8 mouse cellular contexts compared by ENCODE assay signal in the genomic region with DNA sequence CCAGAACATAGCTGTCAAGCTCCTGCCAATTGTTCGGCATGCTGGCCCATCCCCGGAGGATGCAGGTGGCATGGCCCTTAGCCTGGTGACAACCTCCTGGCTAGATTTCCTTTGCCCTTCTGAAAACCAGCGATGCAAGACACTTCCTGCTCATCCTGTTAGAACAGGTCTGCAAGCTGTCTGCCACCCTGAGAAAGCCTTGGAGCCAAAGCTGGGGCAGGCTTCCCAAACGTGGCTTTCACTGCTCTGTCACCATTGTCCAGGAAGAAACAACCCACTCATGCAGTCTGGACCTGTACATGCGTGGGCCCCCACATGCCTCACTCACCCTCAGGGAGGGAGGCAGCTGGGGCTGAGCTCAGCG. TPM values are rescaled to one million over a fixed set of nuclear protein-coding genes. Genes with fewer than 3 reads are reported as not detected.
DNase-seq lines count a peak whose midpoint lies in the region; ATAC-seq and TF ChIP-seq lines count a peak whose summit lies in the region.

No protein-coding gene starts in this region.

- peak; percentile 38; the same call in 1 of the 2 replicates for ATAC-seq in hindbrain, embryonic 14.5 days (ENCODE audit: low FRiP score)
- 0 out of 2 replicates have a peak, but pooled peaks have one; percentile 23 for ATAC-seq in stomach, embryonic 16.5 days (ENCODE audit: insufficient read depth, low FRiP score)

- H3K9ac ChIP-seq in hindbrain, embryonic 14.5 days = no peak overlapping the region
- no peak overlapping the region for H3K9ac ChIP-seq in stomach, embryonic 16.5 days (ENCODE audit: low read length)

- no peak for TF ChIP-seq CTCF in E14TG2a.4 (conservative IDR thresholded peaks at IDR 0.05; ENCODE audit: low read length)

- intact Hi-C loops in heart, postnatal 25 days (cut with DNase I) = no loop called here

- no peak overlapping the region for H3K4me2 ChIP-seq in hindbrain, embryonic 14.5 days (replicated peaks)
- no peak overlapping the region; the same call in 1 of the 2 replicates for H3K4me2 ChIP-seq in stomach, embryonic 16.5 days (ENCODE audit: low read depth, low read length)

- H3K27ac ChIP-seq in hindbrain, embryonic 14.5 days = peak overlapping the region; percentile 46; the same call in 1 of the 2 replicates
- H3K27ac ChIP-seq in stomach, embryonic 16.5 days (ENCODE audit: low read length) = peak overlapping the region; percentile 75

- H3K4me3 ChIP-seq in E14TG2a.4 (replicated peaks; ENCODE audit: low read length) = peak overlapping the region; percentile 71
- no peak overlapping the region for H3K4me3 ChIP-seq in hindbrain, embryonic 14.5 days (replicated peaks; ENCODE audit: low read length)
- no peak overlapping the region for H3K4me3 ChIP-seq in stomach, embryonic 16.5 days (replicated peaks; ENCODE audit: low read length)

- 62% methylated on average over 6 of the region's 6 CpGs for WGBS in hindbrain, embryonic 14.5 days
- WGBS in stomach, embryonic 16.5 days = 43% methylated on average over 6 of the region's 6 CpGs

- peaks cover 83% of the 10 kb centered on the region for H3K4me1 ChIP-seq in E14TG2a.4 (replicated peaks; ENCODE audit: low read depth, low read length)
- H3K4me1 ChIP-seq in hindbrain, embryonic 14.5 days (replicated peaks; ENCODE audit: control insufficient read depth, insufficient read depth, low read length) = peaks cover 9% of the 10 kb centered on the region
- H3K4me1 ChIP-seq in stomach, embryonic 16.5 days (ENCODE audit: control insufficient read depth, insufficient read depth, low read length) = 0 out of 2 replicates have a peak, but pooled peaks cover 2% of the 10 kb centered on the region

- no peaks in the 10 kb centered on the region for H3K27me3 ChIP-seq in E14TG2a.4 (ENCODE audit: insufficient read depth, low read length)
- H3K27me3 ChIP-seq in hindbrain, embryonic 14.5 days (ENCODE audit: control insufficient read depth, insufficient read depth, low read length) = no peaks in the 10 kb centered on the region
- H3K27me3 ChIP-seq in stomach, embryonic 16.5 days (ENCODE audit: control insufficient read depth, insufficient read depth, low read length) = no peaks in the 10 kb centered on the region

- H3K9me3 ChIP-seq in E14TG2a.4 (ENCODE audit: low read length) = peaks cover 10% of the 10 kb centered on the region
- H3K9me3 ChIP-seq in hindbrain, embryonic 14.5 days (ENCODE audit: control insufficient read depth, low read length) = no peaks in the 10 kb centered on the region
- no peaks in the 10 kb centered on the region for H3K9me3 ChIP-seq in stomach, embryonic 16.5 days (replicated peaks; ENCODE audit: control insufficient read depth, low read length)

- DNase-seq in cerebellum, adult 11-12 months = peak; percentile 98
- DNase-seq in hindbrain, embryonic 14.5 days (ENCODE audit: low spot score) = no peak
- DNase-seq in left cerebral cortex, adult 9 months (ENCODE audit: low spot score in 2 of 2) = peak; percentile 42 to 78
- no peak for DNase-seq in heart, postnatal 25 days (ENCODE audit: low spot score)
- no peak for DNase-seq in thymus, postnatal 25 days
- no peak for DNase-seq in adrenal gland, adult 18-20 months (ENCODE audit: low spot score in 2 of 2)

- no peaks in the 10 kb centered on the region for H3K36me3 ChIP-seq in E14TG2a.4 (ENCODE audit: insufficient read depth, low read length)
- H3K36me3 ChIP-seq in hindbrain, embryonic 14.5 days (replicated peaks; ENCODE audit: control insufficient read depth, insufficient read depth) = peaks cover 79% of the 10 kb centered on the region
- no peaks in the 10 kb centered on the region for H3K36me3 ChIP-seq in stomach, embryonic 16.5 days (ENCODE audit: control insufficient read depth, insufficient read depth, low read length)

RNA-seq across cellular contexts. Expression of a gene that starts 57.6 kb away (rescaled TPM):
- 939 and 1,013 TPM in 2 replicates for polyA plus RNA-seq in hindbrain, embryonic 14.5 days (2014; fragmentation: Nextera tagmentation; extraction: Ambion mirVana)
- 13.9 and 18.7 TPM in 2 replicates for polyA plus RNA-seq in stomach, embryonic 16.5 days (2015; fragmentation: Nextera tagmentation; extraction: Ambion mirVana)
- total RNA-seq in heart, postnatal 25 days (2021) = 10 to 100 TPM; 67.0 to 70.7 TPM
- 100 to 1,000 TPM; 128 to 208 TPM for total RNA-seq in adrenal gland, adult 18-20 months (2021)

Comparison
In these comparisons a context has a peak if more than half of its experiments do, and no peak if none do; other contexts are left out.
1. DNase-seq: peak in cerebellum, adult 11-12 months (single experiment) and left cerebral cortex, adult 9 months (2 of 2); none in hindbrain, embryonic 14.5 days (single experiment), heart, postnatal 25 days (single experiment), thymus, postnatal 25 days (single experiment) and adrenal gland, adult 18-20 months (0 of 2).